Mouse (Mus musculus) lung, adult 2 months (tissue): ENCODE measurements around the gene Lpcat3. TPM values are rescaled to one million over a fixed set of nuclear protein-coding genes. Genes with fewer than 3 reads are reported as not detected.

Experiments used
- DNase-seq: peaks from one replicate; pipeline ENCODE4 v3.0.0; 2022
- H3K4me1 ChIP-seq: fragments of 200-500 bp; 2 replicates; pipeline ENCODE4 v1.6.1; 2011; ENCODE audit warnings: low read length; ENCODE audit not compliant: control insufficient read depth, insufficient read depth
- H3K4me3 ChIP-seq: fragments of 200-500 bp; replicated peaks from 2 replicates; pipeline ENCODE3; 2011; ENCODE audit warnings: low read depth, mild to moderate bottlenecking, control low read depth, low read length; ENCODE audit errors: extremely low read depth
- CTCF ChIP-seq: fragments of 200-500 bp; IDR thresholded peaks from 2 replicates; pipeline ENCODE4 v1.5.1; 2011; ENCODE audit warnings: mild to moderate bottlenecking, low read length, control low read depth; ENCODE audit not compliant: insufficient read depth
- POLR2A ChIP-seq: fragments of 200-500 bp; IDR thresholded peaks from 2 replicates; pipeline ENCODE4 v1.6.1; 2011; ENCODE audit warnings: low read depth, mild to moderate bottlenecking, control low read depth, low read length, borderline replicate concordance; ENCODE audit errors: extremely low read depth
- WGBS: fragments of 180-500 bp; shearing (Covaris S2); methylation state at CpG from one replicate; pipeline ENCODE4 v1.1.7; 2018; 5-methylcytosine and 5-hydroxymethylcytosine counted together
- polyA plus RNA-seq: library from polyadenylated mRNA; depleted of rRNA; stranded (reverse); fragments of >200 nt; gene quantifications from 2 replicates; pipeline ENCODE4 v1.2.3, GENCODE M21; 2012

Gene Lpcat3
- polyA plus RNA-seq, 1 experiment: 112 TPM

- no peak overlapping the region for H3K4me3 ChIP-seq
- no peak for TF ChIP-seq CTCF
- no peak for TF ChIP-seq POLR2A
- peaks cover 14% of the 10 kb centered on the region for H3K4me1 ChIP-seq
- no peak for DNase-seq
- 90% methylated on average over 3 of the region's 3 CpGs for WGBS
Observed at GRCm38 (mm10) chr6:124689011-124689410, 26.2 kb downstream of the Lpcat3 start.

- DNase-seq: no peak
- WGBS: 83% methylated on average over 3 of the region's 3 CpGs
- TF ChIP-seq POLR2A: no peak
- no peak for TF ChIP-seq CTCF
- peaks cover 21% of the 10 kb centered on the region for H3K4me1 ChIP-seq
- no peak overlapping the region for H3K4me3 ChIP-seq
Observed at GRCm38 (mm10) chr6:124690517-124690916, 27.7 kb downstream of the Lpcat3 start.

DNA sequence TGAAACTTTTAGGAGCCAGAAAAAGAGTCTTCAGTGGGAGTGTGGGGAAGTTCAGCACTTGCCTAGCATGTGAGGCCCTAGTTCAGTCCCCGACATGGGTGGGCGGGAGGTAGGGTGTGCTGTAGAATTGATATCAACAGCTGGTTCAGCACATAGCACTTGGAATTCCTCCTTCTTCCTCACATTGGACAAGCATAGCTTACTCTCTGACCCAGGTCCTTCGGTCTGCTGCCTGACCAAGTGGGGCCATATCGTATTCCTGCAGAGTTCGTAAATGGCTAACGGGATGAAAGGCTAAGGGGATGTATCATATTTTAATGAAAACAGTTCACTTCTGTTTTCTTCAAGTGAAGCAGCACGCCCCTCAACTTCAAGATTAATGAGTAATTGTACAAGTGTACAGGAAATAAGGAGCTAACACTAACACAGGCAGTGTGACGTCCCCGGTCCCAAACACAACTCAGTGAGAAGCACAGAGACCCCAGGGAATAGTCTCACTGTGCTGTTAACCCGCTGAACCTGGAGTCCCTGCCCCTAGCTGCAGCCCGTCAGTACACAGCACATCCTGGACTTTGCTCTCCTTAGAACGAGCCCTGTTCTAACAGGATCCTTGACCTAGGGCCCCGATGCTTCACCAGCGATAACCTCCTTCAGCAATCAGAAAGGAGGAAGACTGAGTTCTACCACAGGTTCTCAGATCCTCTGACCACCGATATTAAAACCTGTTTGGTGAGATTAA is 30.6 kb downstream of the Lpcat3 start:
- H3K4me3 ChIP-seq: no peak overlapping the region
- TF ChIP-seq POLR2A: no peak
- TF ChIP-seq CTCF: no peak
- peaks cover 17% of the 10 kb centered on the region for H3K4me1 ChIP-seq
- 28% methylated on average over 15 of the region's 15 CpGs for WGBS
- no peak for DNase-seq

DNA sequence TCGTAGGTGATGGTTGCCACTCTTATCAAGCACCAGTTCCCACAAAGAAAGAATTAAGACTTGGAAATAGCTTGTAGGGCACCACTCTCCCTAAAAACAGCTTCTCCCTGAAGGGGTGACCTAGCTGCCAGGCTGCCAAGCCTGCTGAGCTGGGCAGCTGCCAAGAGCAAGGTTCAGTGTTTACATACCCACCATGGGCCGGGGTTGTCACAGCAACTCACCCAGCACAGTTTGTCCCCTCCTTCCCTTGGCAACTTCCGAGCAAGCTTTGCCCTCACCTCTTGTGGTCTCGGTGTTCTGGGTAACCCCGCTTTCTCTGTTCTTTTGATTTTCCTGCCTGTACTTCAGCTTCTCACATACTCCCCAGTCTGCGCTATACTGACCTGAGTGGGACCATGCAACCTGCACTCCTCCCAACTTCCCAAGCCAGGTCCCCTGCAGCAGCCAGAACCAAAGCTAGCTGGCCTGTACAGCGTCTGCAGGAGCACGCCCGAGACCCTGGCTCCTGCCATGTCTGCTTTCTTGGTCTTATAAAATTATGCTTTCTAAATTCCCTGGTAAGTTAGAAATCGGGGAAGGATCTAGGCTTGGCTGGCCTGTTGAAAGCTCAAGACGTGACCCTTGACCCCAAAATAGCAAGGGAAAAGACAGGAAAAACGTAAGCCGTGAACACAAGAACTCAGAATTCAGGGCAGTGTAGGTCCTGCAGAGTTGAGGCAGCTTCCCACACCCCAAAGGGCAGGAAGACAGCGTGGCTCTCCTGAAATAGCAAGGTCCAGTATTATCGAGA is 31.5 kb downstream of the Lpcat3 start:
- no peak for TF ChIP-seq POLR2A
- TF ChIP-seq CTCF: no peak
- Histone ChIP-seq H3K4me3 (no peak overlapping the region), H3K4me1 (peaks cover 17% of the 10 kb centered on the region)
- peak; percentile 75 for DNase-seq
- 41% methylated on average over 15 of the region's 15 CpGs for WGBS

GRCm38 (mm10) chr6:124696441-124697150 is 33.8 kb downstream of the Lpcat3 start:
- Histone ChIP-seq H3K4me3 (no peak overlapping the region), H3K4me1 (peaks cover 17% of the 10 kb centered on the region)
- TF ChIP-seq POLR2A (no peak), CTCF (no peak)
- no peak for DNase-seq
- 82% methylated on average over 7 of the region's 7 CpGs for WGBS

DNA sequence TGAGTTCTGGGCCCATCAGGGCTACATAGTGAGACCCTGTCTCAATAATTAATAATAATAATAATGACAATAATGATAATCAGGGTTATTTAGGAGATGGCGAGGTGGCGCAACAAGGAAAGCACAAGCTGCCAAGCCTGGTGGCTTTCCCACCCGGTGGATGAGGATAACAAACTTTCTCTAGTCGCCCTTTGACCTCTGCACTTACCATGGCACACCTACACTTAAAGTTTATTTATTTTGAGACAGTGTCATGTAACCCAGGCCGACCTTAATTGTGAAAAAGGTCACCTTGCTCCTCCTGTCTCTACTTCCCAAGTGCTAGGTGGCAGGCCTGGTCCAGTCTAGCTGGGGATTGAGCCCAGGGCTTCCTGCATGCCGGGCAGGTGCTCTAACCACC is 35.9 kb downstream of the Lpcat3 start:
- H3K4me1 ChIP-seq: peaks cover 10% of the 10 kb centered on the region
- 75% methylated on average over 6 of the region's 6 CpGs for WGBS
- H3K4me3 ChIP-seq: no peak overlapping the region
- no peak for DNase-seq
- no peak for TF ChIP-seq POLR2A
- no peak for TF ChIP-seq CTCF

DNA sequence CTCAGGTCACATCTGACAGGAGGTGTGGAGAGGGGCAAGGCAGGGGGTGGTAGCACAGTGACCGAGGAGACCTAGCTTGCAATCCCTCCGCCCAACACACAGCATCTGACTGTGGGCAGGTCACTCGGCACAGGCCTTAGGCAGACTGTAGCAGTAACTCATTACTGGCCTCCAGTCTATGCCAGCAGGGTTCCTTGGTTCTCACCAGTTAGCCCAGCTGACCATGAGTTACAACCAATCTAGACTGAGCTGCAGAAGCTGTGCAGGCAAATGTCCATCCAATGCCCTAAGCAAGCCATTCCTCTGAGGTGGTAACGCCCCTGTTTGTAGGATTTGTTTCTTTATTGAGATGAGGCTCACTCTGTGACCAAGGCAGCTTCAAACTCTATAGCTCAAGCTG is 36.5 kb downstream of the Lpcat3 start:
- H3K4me1 ChIP-seq: peaks cover 4% of the 10 kb centered on the region
- H3K4me3 ChIP-seq: no peak overlapping the region
- 89% methylated on average over 4 of the region's 4 CpGs for WGBS
- no peak for TF ChIP-seq CTCF
- TF ChIP-seq POLR2A: no peak
- no peak for DNase-seq

GRCm38 (mm10) chr6:124699962-124700610 is 37.3 kb downstream of the Lpcat3 start:
- H3K4me1 ChIP-seq: no peaks in the 10 kb centered on the region
- H3K4me3 ChIP-seq: no peak overlapping the region
- peak; percentile 40 for DNase-seq
- WGBS: 63% methylated on average over 11 of the region's 11 CpGs
- TF ChIP-seq POLR2A: no peak
- TF ChIP-seq CTCF: no peak

DNA sequence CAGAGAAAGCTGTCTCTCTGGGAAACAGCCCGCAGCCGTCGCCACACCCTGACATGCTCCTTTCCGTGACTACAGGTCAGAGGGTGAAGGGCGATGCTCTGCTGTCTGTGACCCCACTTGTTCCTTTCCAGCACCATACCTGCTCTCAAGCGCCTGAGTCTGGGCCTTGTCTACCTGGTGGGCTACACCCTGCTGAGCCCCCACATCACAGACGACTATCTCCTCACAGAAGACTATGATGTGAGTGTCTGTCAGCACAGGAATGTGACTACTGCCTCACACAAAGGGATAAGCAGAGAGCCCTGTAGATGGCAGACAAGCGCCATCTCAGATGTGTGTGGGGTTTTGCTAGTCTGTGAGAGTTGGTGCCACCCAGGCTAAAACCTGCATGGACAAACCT is 38.5 kb downstream of the Lpcat3 start:
- Histone ChIP-seq H3K4me1 (no peaks in the 10 kb centered on the region), H3K4me3 (no peak overlapping the region)
- DNase-seq: no peak
- 82% methylated on average over 8 of the region's 8 CpGs for WGBS
- no peak for TF ChIP-seq CTCF
- no peak for TF ChIP-seq POLR2A
